Mouse (Mus musculus) frontal cortex, adult 2 months (tissue): ENCODE results near the gene Atp9a. TPM values are rescaled to one million over a fixed set of nuclear protein-coding genes. Genes with fewer than 3 reads are reported as not detected.

Source experiments
- DNase-seq, 2 experiments: peaks; one replicate each; pipeline ENCODE4 v3.0.0; 2022; ENCODE audit warnings: low spot score in 1 of 2; ENCODE audit errors: extremely low spot score in 1 of 2
- polyA plus RNA-seq: library from polyadenylated mRNA; depleted of rRNA; stranded (reverse); fragments of >200 nt; gene quantifications from 2 replicates; pipeline ENCODE4 v1.2.3, GENCODE M21; 2012

Atp9a gene
- polyA plus RNA-seq, 1 experiment = 239 TPM

DNA sequence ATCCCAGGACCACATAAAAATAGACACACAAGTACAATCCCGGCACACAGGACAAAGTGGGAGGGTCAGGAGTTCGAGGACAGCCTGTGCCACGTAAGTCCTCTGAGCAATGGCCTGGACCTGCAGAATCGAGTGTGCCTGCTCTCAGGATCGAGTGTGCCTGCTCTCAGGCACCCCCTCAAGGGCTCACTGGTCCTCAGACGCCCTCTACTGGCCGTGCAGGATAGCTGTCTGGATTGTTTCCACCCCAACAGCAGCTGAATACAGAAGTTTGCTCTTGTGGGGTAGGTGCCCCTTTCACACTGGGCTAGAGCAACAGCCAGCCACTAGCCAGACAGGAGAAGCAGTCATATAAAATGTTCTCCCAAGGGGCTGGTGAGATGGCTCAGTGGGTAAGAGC, 90.5 kb downstream of the Atp9a start:
- DNase-seq = no peak

DNA sequence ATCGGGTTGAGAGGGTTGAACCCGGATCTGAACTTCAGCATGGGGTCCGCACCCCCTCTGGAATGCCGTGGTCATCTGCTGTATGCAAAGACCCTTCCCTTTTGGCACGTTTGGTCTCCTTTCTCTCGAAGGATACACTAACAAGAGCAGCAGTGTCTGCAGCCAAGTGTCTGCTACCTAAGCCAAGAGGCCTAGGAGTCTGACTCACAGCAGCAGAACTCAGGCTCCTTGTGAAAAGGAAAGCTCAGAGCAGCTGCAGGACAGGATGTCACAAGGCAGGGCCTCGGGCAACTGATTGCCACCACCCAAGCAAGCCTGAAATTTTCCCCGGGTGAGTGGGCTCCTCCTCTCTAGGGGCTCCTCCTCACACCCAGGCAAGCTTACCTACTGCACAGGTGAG, 94.0 kb downstream of the Atp9a start:
- no peak for DNase-seq

- DNase-seq = no peak
These were observed 97.4 kb downstream of the Atp9a start for GRCm38 (mm10) chr2:168644855-168645254.

GRCm38 (mm10) chr2:168643524-168644177, 98.6 kb downstream of the Atp9a start:
- DNase-seq = no peak

GRCm38 (mm10) chr2:168642187-168642586, 100.0 kb downstream of the Atp9a start:
- DNase-seq = no peak

GRCm38 (mm10) chr2:168640460-168640859, 101.7 kb downstream of the Atp9a start:
- DNase-seq = no peak

- no peak for DNase-seq
These were observed 107.3 kb downstream of the Atp9a start for GRCm38 (mm10) chr2:168634881-168635280.

GRCm38 (mm10) chr2:168633301-168633816, 108.8 kb downstream of the Atp9a start:
- no peak for DNase-seq

DNA sequence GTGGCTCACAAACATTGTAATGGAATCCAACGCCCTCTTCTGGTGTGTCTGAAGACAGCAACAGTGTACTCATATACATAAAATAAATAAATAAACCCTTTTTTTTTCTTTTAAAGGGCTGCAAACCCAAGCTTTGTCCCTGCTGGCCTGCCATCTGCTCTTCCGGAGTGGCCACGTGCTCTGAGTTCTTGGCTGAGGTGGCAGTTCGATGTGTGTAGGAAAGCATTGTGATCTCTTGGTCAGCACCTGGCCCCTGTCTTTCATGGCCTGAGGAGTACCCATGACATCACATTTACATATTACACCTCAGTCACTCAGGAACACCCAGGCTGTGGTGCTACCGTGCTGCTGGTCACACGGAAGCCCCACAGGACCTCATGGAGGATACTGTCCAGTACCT, 109.7 kb downstream of the Atp9a start:
- no peak for DNase-seq

- peak; percentile 49 to 89 for DNase-seq
These were observed 113.4 kb downstream of the Atp9a start for GRCm38 (mm10) chr2:168628787-168629186.

GRCm38 (mm10) chr2:168627829-168628770, 114.1 kb downstream of the Atp9a start:
- no peak for DNase-seq

GRCm38 (mm10) chr2:168626385-168626784, 115.8 kb downstream of the Atp9a start:
- DNase-seq = no peak

GRCm38 (mm10) chr2:168625091-168625490, 117.1 kb downstream of the Atp9a start:
- no peak for DNase-seq

- no peak for DNase-seq
These were observed 121.0 kb downstream of the Atp9a start for GRCm38 (mm10) chr2:168621111-168621802.

GRCm38 (mm10) chr2:168618205-168618717, 123.9 kb downstream of the Atp9a start:
- no peak for DNase-seq

- DNase-seq = no peak
These were observed 127.0 kb downstream of the Atp9a start for GRCm38 (mm10) chr2:168615160-168615559.

- DNase-seq = no peak
These were observed 127.9 kb downstream of the Atp9a start for GRCm38 (mm10) chr2:168614170-168614872.

DNA sequence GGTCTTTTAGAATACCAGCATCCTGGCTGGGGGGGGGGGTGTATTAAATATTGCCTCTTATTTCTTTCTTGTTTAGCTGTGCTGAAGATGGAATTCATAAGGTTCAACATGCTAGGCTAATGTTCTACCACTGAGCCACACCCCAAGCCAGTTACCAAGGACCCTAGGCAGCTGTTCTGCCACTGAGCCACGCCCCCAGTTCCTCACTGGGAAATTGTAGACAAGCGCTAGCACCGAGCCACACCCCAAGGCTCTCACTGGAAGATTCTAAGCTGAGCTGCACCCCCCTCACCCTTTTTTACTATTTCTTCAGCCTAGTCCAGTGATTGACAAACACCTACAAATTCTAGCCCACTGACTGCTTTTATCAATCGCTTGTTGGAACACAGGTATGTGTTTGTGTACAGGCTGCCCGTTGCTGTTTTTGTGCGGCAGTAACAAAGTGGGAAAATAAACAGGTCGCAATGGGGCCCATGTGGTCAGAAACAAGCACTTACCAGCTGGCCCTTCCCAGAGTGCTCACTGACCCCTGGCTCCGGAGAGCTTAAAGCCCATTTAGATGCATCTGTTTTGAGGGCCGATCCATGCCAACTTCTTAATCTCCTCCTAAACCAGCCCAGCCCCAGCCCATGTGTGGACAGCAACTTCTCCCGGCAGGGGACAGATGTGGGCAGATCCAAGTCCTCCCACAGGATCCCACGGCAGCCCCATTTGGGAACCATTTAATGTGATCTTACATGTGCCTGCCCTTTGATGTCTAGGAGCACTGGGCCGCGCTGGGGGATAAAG, 128.9 kb downstream of the Atp9a start:
- no peak for DNase-seq

DNA sequence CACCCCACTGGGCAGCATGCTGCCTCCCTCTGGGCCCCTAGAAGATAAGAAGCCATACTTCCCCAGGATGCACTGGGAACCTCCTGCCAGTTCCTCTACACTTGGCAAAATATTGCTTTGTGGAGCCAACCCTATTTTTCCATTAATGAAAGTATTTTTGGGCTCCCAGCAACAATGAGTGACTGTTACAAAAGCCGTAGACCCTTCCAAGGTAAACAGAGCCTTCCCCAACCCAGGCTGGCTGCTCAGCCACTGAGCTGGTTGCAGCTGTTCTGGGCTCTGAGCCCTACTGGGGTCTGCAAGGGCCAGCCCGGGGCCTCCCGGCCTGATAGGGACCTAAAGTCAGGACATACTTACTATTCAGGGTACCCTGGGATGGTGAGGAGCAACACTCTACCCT, 131.3 kb downstream of the Atp9a start:
- DNase-seq = no peak
